Comparison of ENCODE assay signal across 22 mouse cellular contexts in the genomic region with DNA sequence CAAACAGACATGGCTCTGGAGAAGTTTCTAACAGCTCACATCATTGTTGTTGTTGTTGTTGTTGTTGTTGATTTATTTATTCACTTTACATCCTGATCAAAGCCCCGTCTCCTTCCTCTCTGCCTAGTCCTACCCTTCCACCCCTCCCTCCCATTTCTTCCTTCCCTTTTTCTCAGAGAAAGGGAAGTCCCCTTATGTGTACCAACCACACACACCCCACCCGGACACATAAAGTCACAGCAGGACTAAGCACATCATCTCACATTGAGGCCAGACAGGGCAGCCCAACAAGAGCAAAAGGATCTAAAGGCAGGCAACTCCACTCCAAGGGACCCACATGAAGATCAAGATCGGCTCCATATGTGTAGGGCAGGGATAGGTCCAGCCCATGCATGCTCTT.
"Had no signal": no experiment of that assay in that cellular context is flagged by ENCODE, and none has a peak within 500 bp of the region (broad histone marks: within the 10 kb centered on the region; RNA-seq: fewer than 3 reads in every experiment).

No protein-coding gene starts in this region.

- ATAC-seq: hindbrain, postnatal 0 days; intestine, postnatal 0 days had no signal

- DNase-seq: gastrocnemius, postnatal 14 days; gastrocnemius, postnatal 36 days; heart, adult 18-20 months; heart, postnatal 14 days; heart, postnatal 36 days; kidney, adult 18-20 months; kidney, adult 8-10 months; kidney, postnatal 10 days; kidney, postnatal 25 days; kidney, postnatal 4 days; liver had no signal

- H3K4me1 ChIP-seq: heart, embryonic 13.5 days; heart, embryonic 15.5 days; hindbrain, embryonic 13.5 days; hindbrain, embryonic 15.5 days; limb, embryonic 12.5 days had no signal

- H3K4me3 ChIP-seq: heart, embryonic 13.5 days; heart, embryonic 15.5 days; hindbrain, embryonic 13.5 days; hindbrain, embryonic 15.5 days; layer of hippocampus, adult 2 months; left cerebral cortex, adult 2 months; limb, embryonic 12.5 days had no signal

- H3K9ac ChIP-seq: heart, embryonic 13.5 days; heart, embryonic 15.5 days; hindbrain, embryonic 13.5 days; hindbrain, embryonic 15.5 days; limb, embryonic 12.5 days had no signal

- H3K27me3 ChIP-seq: heart, embryonic 13.5 days; heart, embryonic 15.5 days; hindbrain, embryonic 13.5 days; hindbrain, embryonic 15.5 days; limb, embryonic 12.5 days had no signal

- H3K9me3 ChIP-seq: heart, embryonic 13.5 days; heart, embryonic 15.5 days; hindbrain, embryonic 13.5 days; hindbrain, embryonic 15.5 days; limb, embryonic 12.5 days had no signal

- H3K36me3 ChIP-seq: heart, embryonic 13.5 days; heart, embryonic 15.5 days; hindbrain, embryonic 13.5 days; hindbrain, embryonic 15.5 days; limb, embryonic 12.5 days had no signal

- H3K4me2 ChIP-seq: heart, embryonic 11.5 days; heart, embryonic 13.5 days; heart, embryonic 15.5 days; hindbrain, embryonic 13.5 days; hindbrain, embryonic 15.5 days; limb, embryonic 12.5 days; liver, embryonic 11.5 days had no signal

- H3K27ac ChIP-seq: heart, embryonic 13.5 days; heart, embryonic 15.5 days; hindbrain, embryonic 13.5 days; hindbrain, embryonic 15.5 days; hindbrain, postnatal 0 days; layer of hippocampus, adult 2 months; left cerebral cortex, adult 2 months; limb, embryonic 12.5 days had no signal
